Comparison of ENCODE assay signal across 11 mouse cellular contexts in the genomic region with DNA sequence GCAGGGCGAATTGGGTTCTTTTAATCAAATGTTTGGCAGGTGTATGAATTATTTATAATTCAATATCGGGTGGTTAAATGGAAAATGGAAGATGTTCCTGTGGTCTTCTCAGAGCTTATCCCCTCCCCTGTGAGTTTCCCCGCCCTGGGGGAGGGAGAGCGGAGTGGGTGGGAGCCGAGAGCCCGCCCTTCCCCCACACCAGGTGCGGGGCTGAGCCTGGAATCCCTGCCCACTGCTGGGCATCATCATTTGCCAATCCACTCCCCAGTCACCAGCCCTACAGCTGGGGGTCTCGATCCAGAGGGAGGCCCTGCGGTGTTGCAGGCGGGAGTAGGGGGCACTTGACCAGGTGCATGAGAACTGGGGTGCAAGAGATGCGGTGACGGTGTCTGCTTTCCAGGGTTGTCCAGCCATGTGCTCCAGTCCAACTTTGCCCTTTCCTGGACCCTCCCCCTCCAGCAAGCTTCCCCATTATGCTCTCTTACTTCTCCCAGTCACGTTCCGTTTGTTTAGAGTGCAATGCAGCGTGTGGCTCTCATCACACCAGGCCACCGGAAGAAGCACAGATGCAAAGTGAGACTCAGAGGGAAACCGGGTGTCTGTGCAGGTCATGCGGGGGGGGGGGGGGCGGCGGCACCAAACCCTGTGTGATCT. TPM values are rescaled to one million over a fixed set of nuclear protein-coding genes. Genes with fewer than 3 reads are reported as not detected.
A peak's percentile ranks its signal among the peaks of the same experiment; 100 is the strongest.
DNase-seq lines count a peak whose midpoint lies in the region; ATAC-seq and TF ChIP-seq lines count a peak whose summit lies in the region.
"Had no signal": no experiment of that assay in that cellular context is flagged by ENCODE, and none has a peak within 500 bp of the region (broad histone marks: within the 10 kb centered on the region; RNA-seq: fewer than 3 reads in every experiment).

No protein-coding gene starts in this region.

- peaks cover 52% of the 10 kb centered on the region for H3K27me3 ChIP-seq in hindbrain, embryonic 13.5 days
- H3K27me3 ChIP-seq in midbrain, postnatal 0 days (ENCODE audit: insufficient read depth, low read length) = no peaks in the 10 kb centered on the region

- WGBS in hindbrain, embryonic 13.5 days = under 1% methylated on average over 20 of the region's 20 CpGs
- 2% methylated on average over 18 of the region's 20 CpGs for WGBS in midbrain, postnatal 0 days

- H3K4me1 ChIP-seq in ES-E14 (ENCODE audit: control insufficient read depth in 2 of 2, insufficient read depth in 2 of 2, low read length in 2 of 2, poor library complexity in 1 of 2) = peaks cover 8 to 21% of the 10 kb centered on the region in 2 experiments
- H3K4me1 ChIP-seq in hindbrain, embryonic 13.5 days (replicated peaks) = peaks cover 64% of the 10 kb centered on the region
- peaks cover 11% of the 10 kb centered on the region for H3K4me1 ChIP-seq in midbrain, postnatal 0 days (ENCODE audit: insufficient read depth, low read length)

- H3K4me2 ChIP-seq in hindbrain, embryonic 13.5 days = peak overlapping the region; percentile 43
- H3K4me2 ChIP-seq in midbrain, postnatal 0 days (ENCODE audit: low read depth, low read length, poor library complexity, severe bottlenecking) = peak overlapping the region; percentile 37

- no peak for DNase-seq in ES-E14 (ENCODE audit: low read depth, low spot score)
- DNase-seq in embryo, embryonic 11 days = peak; percentile 62
- DNase-seq in midbrain, postnatal 0 days (ENCODE audit: low spot score) = no peak
- no peak for DNase-seq in cerebellum, postnatal 14 days
- DNase-seq in adrenal gland, postnatal 4 days (ENCODE audit: low spot score in 2 of 2) = no peak
- no peak for DNase-seq in lung, adult 18-20 months
- DNase-seq: kidney, adult 8-10 months; thymus, postnatal 14 days had no signal

- H3K9me3 ChIP-seq in ES-E14 (ENCODE audit: control insufficient read depth, insufficient read depth, low read depth, low read length) = no peaks in the 10 kb centered on the region
- H3K9me3 ChIP-seq in hindbrain, embryonic 13.5 days = no peaks in the 10 kb centered on the region
- H3K9me3 ChIP-seq in midbrain, postnatal 0 days (ENCODE audit: low read length) = no peaks in the 10 kb centered on the region

- peak overlapping the region; percentile 56; the same call in 1 of the 2 replicates for H3K9ac ChIP-seq in ES-E14 (ENCODE audit: insufficient read depth, low read depth, low read length, poor library complexity, severe bottlenecking)
- peak overlapping the region; percentile 59 for H3K9ac ChIP-seq in hindbrain, embryonic 13.5 days
- H3K9ac ChIP-seq in midbrain, postnatal 0 days (replicated peaks; ENCODE audit: low read length, poor library complexity, severe bottlenecking) = no peak overlapping the region

- peak; percentile 19; the same call in 1 of the 2 replicates for ATAC-seq in hindbrain, embryonic 13.5 days (ENCODE audit: low FRiP score)
- ATAC-seq in midbrain, postnatal 0 days (ENCODE audit: low FRiP score) = no peak
- ATAC-seq: lung, postnatal 0 days had no signal

- TF ChIP-seq CTCF in midbrain, postnatal 0 days (IDR thresholded peaks at IDR 0.05) = no peak

- in situ Hi-C loops in ES-E14 (cut with MboI; ENCODE audit: low sequenced_read_pairs in 2 of 2, unreplicated experiment in 2 of 2) = no loop called here

- no peak overlapping the region for H3K27ac ChIP-seq in ES-E14 (ENCODE audit: insufficient read depth, low read depth, low read length, poor library complexity, severe bottlenecking)
- peak overlapping the region; percentile 77 for H3K27ac ChIP-seq in hindbrain, embryonic 13.5 days
- no peak overlapping the region for H3K27ac ChIP-seq in midbrain, postnatal 0 days (ENCODE audit: low read depth, low read length)

- H3K4me3 ChIP-seq in ES-E14 (ENCODE audit: insufficient read depth in 1 of 2, low read depth in 1 of 2, low read length in 2 of 2, poor library complexity in 1 of 2, severe bottlenecking in 1 of 2) = peak overlapping the region; percentile 29 to 44; a peak in 3 of 4 replicates
- no peak overlapping the region for H3K4me3 ChIP-seq in hindbrain, embryonic 13.5 days
- H3K4me3 ChIP-seq in midbrain, postnatal 0 days (ENCODE audit: low read depth, low read length) = no peak overlapping the region
- H3K4me3 ChIP-seq: myocyte had no signal

- no peaks in the 10 kb centered on the region for H3K36me3 ChIP-seq in ES-E14 (ENCODE audit: control insufficient read depth, insufficient read depth, low read length, poor library complexity, severe bottlenecking)
- no peaks in the 10 kb centered on the region for H3K36me3 ChIP-seq in hindbrain, embryonic 13.5 days
- H3K36me3 ChIP-seq in midbrain, postnatal 0 days (ENCODE audit: insufficient read depth, low read length) = no peaks in the 10 kb centered on the region

TF ChIP-seq in ES-E14, 5 proteins besides CTCF, POLR2A, EP300 and RAD21:
- TF ChIP-seq ZNF384 (IDR thresholded peaks at IDR 0.05; ENCODE audit: low read depth, low read length) (no peak), MAFK (IDR thresholded peaks at IDR 0.05; ENCODE audit: insufficient read depth, low read depth, low read length) (no peak), ZC3H11A (IDR thresholded peaks at IDR 0.05; ENCODE audit: borderline replicate concordance, low read depth, low read length) (no peak), HCFC1 (IDR thresholded peaks at IDR 0.05; ENCODE audit: borderline replicate concordance, insufficient read depth, low read length) (no peak), CHD2 (IDR thresholded peaks at IDR 0.05; ENCODE audit: low read depth, low read length) (no peak)

RNA-seq across cellular contexts. Expression of gene Cdh22, which starts 23.1 kb away (rescaled TPM):
- 0.13 and 0.21 TPM in 2 replicates for total RNA-seq in ES-E14 (2012; rRNA removed)
- 9.4 and 11.4 TPM in 2 replicates for polyA plus RNA-seq in hindbrain, embryonic 13.5 days (2015; fragmentation: Nextera tagmentation; extraction: Ambion mirVana)
- 41.3 and 47.9 TPM in 2 replicates for total RNA-seq in midbrain, postnatal 0 days (2014; rRNA removed)
- 21.9 and 23.2 TPM in 2 replicates for polyA plus RNA-seq in midbrain, postnatal 0 days (2015; fragmentation: Nextera tagmentation; extraction: Ambion mirVana)
- 1 to 10 TPM; 1.4 to 1.7 TPM for total RNA-seq in adrenal gland, postnatal 4 days (2021)

Comparison
In these comparisons a context has a peak if more than half of its experiments do, and no peak if none do; other contexts are left out.
1. H3K4me3 ChIP-seq: peak in ES-E14 (2 of 2); none in hindbrain, embryonic 13.5 days (single experiment) and midbrain, postnatal 0 days (single experiment).
2. RNA of gene Cdh22, which starts 23.1 kb away (total RNA-seq): 41.3 to 47.9 TPM in midbrain, postnatal 0 days; 1.4 to 1.7 TPM in adrenal gland, postnatal 4 days and 0.13 to 0.21 TPM in ES-E14; every median in the first group is over 10 times any median in the second.